Mouse (Mus musculus) liver, adult 2 months (tissue): ENCODE measurements at regions not wholly inside any gene's neighbourhood (a gene's known extent, or its start where the extent isn't known, plus 50 kb on each side); places are given as distances from the start of the nearest gene placed in this dataset.

ENCODE experiments used
- CTCF ChIP-seq: fragments of 200-500 bp; IDR thresholded peaks from 2 replicates; pipeline ENCODE4 v1.5.1; 2011; ENCODE audit warnings: low read depth, low read length, control low read depth
- POLR2A ChIP-seq: fragments of 200-500 bp; IDR thresholded peaks from 2 replicates; pipeline ENCODE4 v1.6.1; 2011; ENCODE audit warnings: low read length, control low read depth; ENCODE audit not compliant: insufficient read depth; ENCODE audit errors: extremely low read depth

GRCm38 (mm10) chr4:68156499-68156898, 797.7 kb downstream of the Brinp1 start:
- TF ChIP-seq CTCF (no peak), POLR2A (no peak)
